Mouse (Mus musculus) cortical plate, adult 2 months (tissue): ENCODE measurements at regions not wholly inside any gene's neighbourhood (a gene's known extent, or its start where the extent isn't known, plus 50 kb on each side); places are given as distances from the start of the nearest gene placed in this dataset.

Source experiments
- H3K27ac ChIP-seq: fragments of 200-500 bp; 2 replicates; pipeline ENCODE4 v1.5.1; 2012; ENCODE audit warnings: low read length, control low read depth, inconsistent platforms; ENCODE audit not compliant: insufficient read depth
- H3K4me1 ChIP-seq: fragments of 200-500 bp; 2 replicates; pipeline ENCODE4 v1.6.1; 2011; ENCODE audit warnings: low read length; ENCODE audit not compliant: control insufficient read depth, insufficient read depth
- H3K4me3 ChIP-seq: fragments of 200-500 bp; 2 replicates; pipeline ENCODE4 v1.5.1; 2011; ENCODE audit warnings: mild to moderate bottlenecking, low read length, control low read depth; ENCODE audit not compliant: insufficient read depth
- CTCF ChIP-seq: fragments of 200-500 bp; IDR thresholded peaks from 2 replicates; pipeline ENCODE4 v1.5.1; 2011; ENCODE audit warnings: mild to moderate bottlenecking, control low read depth, low read length; ENCODE audit not compliant: insufficient read depth; ENCODE audit errors: extremely low read depth
- POLR2A ChIP-seq: fragments of 200-500 bp; IDR thresholded peaks from 2 replicates; pipeline ENCODE4 v1.6.1; 2011; ENCODE audit warnings: mild to moderate bottlenecking, low read length, control low read depth; ENCODE audit not compliant: insufficient read depth; ENCODE audit errors: extremely low read depth

GRCm38 (mm10) chr16:75366727-75367126 lies 219.1 kb downstream of the Lipi start:
- no peak for TF ChIP-seq POLR2A
- TF ChIP-seq CTCF, result no peak
- Histone ChIP-seq H3K27ac (no peak overlapping the region), H3K4me3 (no peak overlapping the region), H3K4me1 (no peaks in the 10 kb centered on the region)

GRCm38 (mm10) chr16:75365361-75365994 lies 220.4 kb downstream of the Lipi start:
- no peak for TF ChIP-seq CTCF
- TF ChIP-seq POLR2A, result no peak
- Histone ChIP-seq H3K4me3 (no peak overlapping the region), H3K27ac (no peak overlapping the region)

GRCm38 (mm10) chr16:75362095-75362494 lies 223.8 kb downstream of the Lipi start:
- no peak overlapping the region for H3K4me3 ChIP-seq
- H3K4me1 ChIP-seq, result no peaks in the 10 kb centered on the region
- TF ChIP-seq POLR2A (no peak), CTCF (no peak)
- H3K27ac ChIP-seq, result no peak overlapping the region

More at GRCm38 (mm10) chr16:75365361-75365994, 220.4 kb downstream of the Lipi start:
- H3K4me1 ChIP-seq, result no peaks in the 10 kb centered on the region

GRCm38 (mm10) chr16:75360791-75361190 lies 225.1 kb downstream of the Lipi start:
- Histone ChIP-seq H3K4me3 (no peak overlapping the region), H3K4me1 (no peaks in the 10 kb centered on the region), H3K27ac (no peak overlapping the region)
- TF ChIP-seq CTCF, result no peak

- TF ChIP-seq CTCF (no peak), POLR2A (no peak)
- Histone ChIP-seq H3K4me1 (no peaks in the 10 kb centered on the region), H3K4me3 (no peak overlapping the region), H3K27ac (no peak overlapping the region)
Observed at GRCm38 (mm10) chr16:75353394-75353793, 232.5 kb downstream of the Lipi start.

GRCm38 (mm10) chr16:75344201-75344927 lies 241.5 kb downstream of the Lipi start:
- no peak overlapping the region for H3K27ac ChIP-seq
- TF ChIP-seq CTCF (no peak), POLR2A (no peak)
- H3K4me1 ChIP-seq, result no peaks in the 10 kb centered on the region
- no peak overlapping the region for H3K4me3 ChIP-seq

- TF ChIP-seq POLR2A (no peak), CTCF (no peak)
- H3K4me1 ChIP-seq, result no peaks in the 10 kb centered on the region
- H3K4me3 ChIP-seq, result no peak overlapping the region
- H3K27ac ChIP-seq, result no peak overlapping the region
Observed at GRCm38 (mm10) chr16:75343028-75343901, 242.6 kb downstream of the Lipi start.

GRCm38 (mm10) chr16:75334228-75334627 lies 251.6 kb downstream of the Lipi start:
- no peak for TF ChIP-seq CTCF
- TF ChIP-seq POLR2A, result no peak
- H3K27ac ChIP-seq, result no peak overlapping the region
- no peak overlapping the region for H3K4me3 ChIP-seq
- no peaks in the 10 kb centered on the region for H3K4me1 ChIP-seq

- Histone ChIP-seq H3K4me3 (no peak overlapping the region), H3K27ac (no peak overlapping the region), H3K4me1 (no peaks in the 10 kb centered on the region)
- TF ChIP-seq CTCF (no peak), POLR2A (no peak)
Observed at GRCm38 (mm10) chr16:75333750-75334149, 252.1 kb downstream of the Lipi start.

- TF ChIP-seq CTCF (no peak), POLR2A (no peak)
- no peak overlapping the region for H3K4me3 ChIP-seq
- H3K4me1 ChIP-seq, result no peaks in the 10 kb centered on the region
- no peak overlapping the region for H3K27ac ChIP-seq
Observed at GRCm38 (mm10) chr16:75332853-75333252, 253.0 kb downstream of the Lipi start.

GRCm38 (mm10) chr16:75325296-75325695 lies 260.6 kb downstream of the Lipi start:
- TF ChIP-seq POLR2A, result no peak
- TF ChIP-seq CTCF, result no peak
- Histone ChIP-seq H3K4me3 (no peak overlapping the region), H3K4me1 (no peaks in the 10 kb centered on the region), H3K27ac (no peak overlapping the region)
